Mouse (Mus musculus) thymus, postnatal 4 days (tissue): ENCODE results near the gene Ctdspl.

ENCODE experiments used
- DNase-seq: peaks from one replicate; pipeline ENCODE4 v3.0.0; 2021

Gene Ctdspl

GRCm38 (mm10) chr9:119031038-119031437, 104.8 kb downstream of the Ctdspl start:
- DNase-seq = no peak

- DNase-seq = no peak
Observed at GRCm38 (mm10) chr9:119031772-119032171, 105.5 kb downstream of the Ctdspl start.

DNA sequence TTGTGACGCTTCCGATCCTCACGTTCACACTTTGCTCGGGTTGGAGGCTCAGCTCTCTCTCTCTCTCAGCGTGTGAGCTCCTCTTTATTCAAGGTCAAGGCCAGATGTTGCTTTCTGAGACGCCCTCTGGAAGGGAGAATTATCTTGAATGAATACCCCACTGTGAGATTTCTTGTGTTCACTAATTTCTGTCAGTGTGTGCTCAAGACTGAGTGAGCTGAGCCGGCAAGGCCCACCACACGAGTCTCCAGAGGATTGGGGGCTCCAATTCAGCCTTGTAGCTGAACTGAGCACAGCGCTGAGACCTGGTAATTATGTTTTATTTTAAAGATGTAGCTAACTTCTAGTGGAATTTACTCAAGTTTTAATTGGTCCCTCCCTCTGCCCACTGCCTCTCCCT, 106.3 kb downstream of the Ctdspl start:
- no peak for DNase-seq

DNA sequence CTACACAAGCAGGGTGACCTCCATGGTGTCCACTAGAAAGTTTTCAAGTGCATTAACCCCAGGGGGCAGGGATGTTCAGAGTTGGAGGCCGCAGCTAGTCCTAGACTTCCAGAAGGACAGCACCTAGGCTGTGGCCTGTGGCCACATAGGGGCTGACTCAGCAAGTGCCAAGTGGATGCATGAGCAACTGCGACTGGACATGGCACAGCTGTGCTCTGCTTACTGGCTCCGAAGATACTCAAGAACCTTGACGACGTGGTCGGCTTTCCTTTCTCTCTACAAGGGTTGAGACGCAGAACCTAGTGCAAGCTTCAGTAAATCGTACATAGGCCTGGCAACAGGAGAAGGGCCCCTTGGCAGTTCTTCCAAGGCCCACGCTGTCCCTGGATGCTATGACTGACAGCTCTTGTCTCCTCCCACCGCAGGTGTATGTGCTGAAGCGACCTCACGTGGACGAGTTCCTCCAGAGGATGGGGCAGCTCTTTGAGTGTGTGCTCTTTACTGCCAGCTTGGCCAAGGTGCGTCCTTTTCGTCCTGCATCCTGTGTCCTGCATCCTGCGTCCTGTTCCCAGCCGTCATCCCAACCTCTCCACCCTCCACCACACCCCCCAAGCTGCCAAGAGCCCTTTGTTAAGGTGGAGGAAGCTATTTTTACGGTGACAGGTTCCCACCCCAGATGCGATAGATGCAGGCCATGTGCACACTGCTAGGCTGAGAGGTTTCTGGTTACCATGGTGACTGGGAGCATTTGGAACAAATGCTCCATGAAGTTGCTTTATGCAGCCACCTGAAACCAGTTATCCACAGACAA, 107.1 kb downstream of the Ctdspl start:
- no peak for DNase-seq

DNA sequence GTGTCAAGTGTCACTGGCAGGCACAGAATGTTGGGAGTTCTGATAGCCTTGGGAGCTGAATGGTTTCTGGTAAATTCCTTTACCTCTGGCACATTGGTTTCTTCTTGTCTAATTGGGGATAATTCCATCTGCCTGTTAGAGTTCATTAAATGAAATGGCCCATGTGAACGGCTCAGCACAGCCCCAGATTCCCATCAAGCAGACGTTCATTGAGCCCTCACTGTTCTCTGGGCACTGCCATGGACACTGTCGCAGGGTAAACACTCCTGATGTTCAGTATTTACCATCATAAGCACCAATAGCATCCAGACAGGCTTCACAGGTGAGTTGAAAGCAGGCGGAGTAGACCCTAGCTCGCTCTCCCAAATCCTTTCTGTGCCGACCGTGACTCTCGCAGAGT, 107.8 kb downstream of the Ctdspl start:
- no peak for DNase-seq

DNA sequence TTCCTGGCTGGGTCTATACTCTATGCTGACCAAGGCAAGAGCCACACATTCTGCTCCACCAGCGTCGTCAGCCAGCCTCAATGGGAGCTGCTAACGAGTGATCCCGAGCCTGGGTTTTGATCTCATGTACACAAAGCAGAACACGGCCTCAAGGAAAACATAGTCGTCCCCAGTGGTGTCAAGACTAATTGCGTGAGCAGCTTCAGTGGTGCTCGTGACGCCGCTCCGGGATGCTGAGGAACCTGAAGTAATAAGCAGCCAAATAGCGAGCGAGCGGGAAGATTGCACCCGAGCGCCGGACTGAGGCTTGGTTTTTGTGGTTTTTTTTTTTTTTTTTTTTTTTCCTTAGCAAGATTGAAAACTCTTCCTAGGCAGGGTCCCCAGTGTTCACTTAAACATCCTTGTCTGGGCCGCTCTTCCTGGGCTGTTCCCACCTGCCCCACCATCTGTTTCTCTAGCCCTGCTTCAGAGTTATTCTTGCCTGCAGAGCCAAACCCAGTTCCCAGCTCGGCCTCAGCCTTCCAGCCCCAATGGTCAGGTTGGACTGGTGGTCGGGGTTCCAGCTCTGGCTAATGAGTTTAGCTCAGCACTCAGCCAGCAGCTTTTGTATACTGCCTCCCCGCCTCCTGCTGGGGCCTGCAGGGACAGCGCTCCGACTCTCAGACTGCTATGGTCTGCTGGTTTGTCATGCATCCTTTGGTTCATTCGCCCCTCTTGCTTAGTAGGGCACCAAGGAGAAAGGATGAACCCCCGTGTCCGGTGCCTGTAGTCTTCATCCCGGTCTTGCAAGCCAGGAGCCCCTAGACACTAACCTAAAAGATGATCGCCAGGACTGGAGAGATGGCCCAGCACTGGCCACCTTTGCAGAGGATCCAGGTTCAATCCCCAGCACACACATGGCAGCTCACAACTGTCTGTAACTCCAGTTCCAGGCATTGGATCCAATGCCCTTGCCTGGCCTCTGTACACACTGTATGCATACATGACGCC, 108.7 kb downstream of the Ctdspl start:
- DNase-seq = no peak

GRCm38 (mm10) chr9:119035836-119036235, 109.6 kb downstream of the Ctdspl start:
- no peak for DNase-seq

- no peak for DNase-seq
Observed at GRCm38 (mm10) chr9:119037076-119037730, 111.0 kb downstream of the Ctdspl start.

DNA sequence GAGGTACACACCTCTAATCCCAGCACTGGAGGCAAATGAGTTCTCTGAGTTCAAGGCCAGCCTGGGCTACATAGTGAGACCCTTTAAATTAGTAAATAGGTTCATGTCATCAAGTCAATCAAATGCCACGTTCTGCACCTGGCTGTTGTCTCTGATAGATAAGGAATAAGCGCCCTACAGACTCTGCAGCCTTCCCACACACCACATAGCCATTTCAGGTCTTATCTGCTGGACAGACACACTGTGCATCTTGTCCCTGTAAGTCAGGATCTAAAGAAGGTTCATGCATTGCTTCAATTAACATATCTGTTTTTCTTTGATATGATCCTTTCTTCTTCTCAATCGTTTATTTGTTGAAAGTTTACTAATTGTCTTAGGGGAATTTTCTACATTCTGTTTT, 112.3 kb downstream of the Ctdspl start:
- DNase-seq = no peak

DNA sequence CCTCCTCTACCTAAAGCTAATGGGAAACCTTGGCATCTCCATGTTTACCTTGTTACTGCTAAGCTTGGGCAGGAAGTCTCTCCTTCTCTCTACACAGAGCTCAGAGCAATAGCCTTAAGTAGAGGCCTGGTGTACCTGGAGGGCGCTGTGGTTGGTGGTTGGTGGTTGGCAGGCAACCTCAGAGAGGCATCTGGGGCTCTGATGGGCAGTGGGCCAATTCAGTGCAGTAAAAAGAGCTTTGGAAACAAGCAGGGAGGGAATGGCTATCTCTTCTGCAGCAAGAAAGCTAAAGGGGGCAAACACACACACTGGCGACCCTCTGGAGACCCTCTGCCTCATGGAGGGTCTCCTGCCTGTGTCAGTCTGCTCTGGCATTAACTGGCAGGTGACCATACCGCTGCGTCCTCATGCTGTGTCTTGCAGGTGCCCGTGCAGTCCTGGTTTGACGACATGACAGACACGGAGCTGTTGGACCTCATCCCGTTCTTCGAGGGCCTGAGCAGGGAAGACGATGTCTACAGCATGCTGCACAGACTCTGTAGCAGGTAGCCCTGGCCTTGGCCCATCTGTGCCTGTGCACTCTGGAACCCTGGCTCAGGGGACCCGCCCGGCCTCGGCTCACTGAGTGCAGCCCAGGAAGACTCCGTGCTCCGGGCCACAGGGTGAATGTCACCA, 114.0 kb downstream of the Ctdspl start:
- no peak for DNase-seq

DNA sequence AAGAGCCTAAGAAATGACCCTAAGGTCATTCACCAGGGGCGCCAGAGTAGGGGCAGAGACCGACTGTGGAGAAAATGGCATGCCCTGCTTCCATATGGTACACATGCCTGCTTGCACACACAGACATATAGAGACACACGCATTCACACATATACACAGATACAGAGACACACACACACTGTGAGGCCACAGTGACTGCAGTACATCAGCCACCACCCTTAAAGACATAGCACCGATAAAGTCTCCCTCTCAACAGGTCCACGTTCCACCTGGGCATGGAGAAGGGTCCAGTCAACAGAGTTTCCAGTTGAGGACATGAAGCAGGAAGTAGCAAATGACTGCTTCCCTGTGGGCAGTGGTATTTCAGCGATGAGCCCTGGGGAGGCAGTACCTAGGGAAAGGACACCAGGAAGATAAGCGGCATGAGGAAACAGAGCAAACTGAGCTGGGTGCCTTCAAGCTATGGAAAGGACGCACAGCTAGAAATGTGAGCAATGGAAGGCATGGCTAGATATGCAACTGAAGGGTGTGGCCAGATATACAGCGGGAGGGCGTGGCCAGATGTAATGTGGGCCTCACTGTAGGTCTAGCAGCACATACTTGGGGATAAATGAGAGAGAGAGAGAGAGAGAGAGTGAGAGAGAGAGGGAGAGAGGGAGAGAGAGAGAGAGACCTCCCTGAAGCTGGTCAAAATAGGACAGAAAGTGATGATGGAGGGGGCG, 122.1 kb downstream of the Ctdspl start:
- no peak for DNase-seq

GRCm38 (mm10) chr9:119051158-119051557, 124.9 kb downstream of the Ctdspl start:
- no peak for DNase-seq

DNA sequence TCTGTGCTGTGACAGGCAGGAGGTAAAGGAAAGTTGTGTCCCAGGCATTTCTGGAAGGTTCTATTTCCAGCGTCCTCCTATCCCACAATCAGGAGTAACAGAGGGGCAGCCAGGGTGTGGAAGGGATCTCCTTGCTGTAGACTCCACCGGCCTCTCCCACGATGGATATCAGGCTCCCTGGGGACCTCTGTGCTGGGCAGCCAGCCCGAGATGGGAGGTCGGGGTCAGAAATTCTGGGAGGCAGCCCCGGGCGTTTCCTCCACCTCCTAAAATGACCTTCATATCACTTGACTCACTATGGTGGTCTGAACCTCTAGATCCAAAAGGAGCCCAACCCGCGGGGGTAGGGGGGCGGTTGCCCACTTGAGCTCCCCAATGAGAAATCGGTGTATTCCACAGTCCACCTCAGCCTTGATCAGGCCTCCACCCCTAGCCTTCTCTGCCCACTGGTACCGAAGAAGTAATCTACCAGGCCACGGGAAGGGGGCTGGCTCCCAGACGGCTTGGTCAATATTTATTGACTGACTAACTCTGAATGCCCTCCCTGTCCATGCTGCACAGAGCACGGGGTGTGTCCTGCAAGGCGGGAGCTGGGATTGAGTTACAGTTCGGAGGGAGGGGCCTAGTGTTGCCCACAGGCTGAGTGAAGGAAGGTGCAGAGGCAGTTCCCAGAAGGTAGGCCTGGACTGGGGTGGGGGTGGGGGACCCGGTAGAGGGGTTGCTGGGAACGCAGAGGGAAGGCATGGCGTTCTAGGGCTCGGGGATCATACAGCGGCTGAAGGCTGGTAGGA, 126.1 kb downstream of the Ctdspl start, which contains the start of gene Vill:
Vill (plus strand) TSS at position 625 of the 791 bp plus-strand sequence.
- DNase-seq = no peak

- no peak for DNase-seq
Observed at GRCm38 (mm10) chr9:119053964-119054576, 127.8 kb downstream of the Ctdspl start.

DNA sequence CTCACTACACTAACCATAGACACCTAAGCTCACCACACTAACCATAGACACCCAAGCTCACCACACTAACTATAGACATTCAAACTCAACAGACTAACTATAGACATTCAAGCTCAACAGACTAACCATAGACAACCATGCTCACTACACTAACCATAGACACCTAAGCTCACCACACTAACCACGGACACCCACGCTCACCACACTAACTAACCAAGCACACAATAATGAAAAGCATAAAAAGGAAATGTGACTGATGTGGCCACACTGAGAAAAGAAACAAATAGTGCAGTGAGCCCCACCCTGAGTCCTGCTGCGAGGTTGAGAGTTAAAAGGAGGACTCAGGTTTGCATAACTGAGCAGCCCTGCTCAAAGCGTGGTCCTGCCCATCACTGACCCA, 129.1 kb downstream of the Ctdspl start:
- no peak for DNase-seq

DNA sequence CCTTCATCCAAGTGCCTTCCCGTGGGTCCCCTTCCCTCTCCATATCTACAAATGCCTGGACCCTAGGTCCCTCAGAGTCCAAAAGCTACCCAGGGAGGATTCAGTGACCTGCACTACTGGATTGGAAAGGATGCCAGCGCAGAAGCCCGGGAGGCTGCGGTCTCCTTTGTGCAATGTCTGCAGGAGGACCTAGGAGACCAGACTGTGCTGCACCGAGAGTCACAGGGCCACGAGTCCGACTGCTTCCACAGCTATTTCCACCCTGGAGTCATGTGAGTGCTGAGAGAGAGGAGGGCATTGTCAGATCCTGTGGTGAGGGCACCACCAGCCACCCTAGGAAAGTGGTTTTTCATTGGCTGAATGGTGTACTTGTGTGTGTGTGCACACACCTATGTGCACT, 132.0 kb downstream of the Ctdspl start:
- no peak for DNase-seq

DNA sequence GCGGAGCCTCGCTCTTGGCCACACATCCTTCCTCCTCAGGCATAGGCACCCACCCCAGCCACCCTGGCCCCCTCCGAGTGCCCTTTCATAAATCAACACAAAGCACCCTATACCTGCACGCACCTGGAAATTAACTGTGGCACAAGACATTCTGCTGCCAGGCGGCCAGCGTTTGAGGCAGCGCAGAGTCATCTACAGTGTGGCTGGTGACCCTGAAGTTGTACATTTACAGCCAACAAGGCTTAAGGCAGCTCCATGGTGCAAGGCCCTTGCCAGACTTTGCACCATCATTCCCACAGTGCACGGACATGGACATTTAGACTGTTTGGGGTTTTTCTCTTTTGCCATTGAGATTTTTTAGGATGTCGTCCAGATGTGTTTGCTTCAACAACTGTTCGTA, 134.4 kb downstream of the Ctdspl start:
- no peak for DNase-seq

- DNase-seq = peak; percentile 48
Observed at GRCm38 (mm10) chr9:119063036-119063644, 136.9 kb downstream of the Ctdspl start.

- no peak for DNase-seq
Observed at GRCm38 (mm10) chr9:119064296-119064695, 138.0 kb downstream of the Ctdspl start.

DNA sequence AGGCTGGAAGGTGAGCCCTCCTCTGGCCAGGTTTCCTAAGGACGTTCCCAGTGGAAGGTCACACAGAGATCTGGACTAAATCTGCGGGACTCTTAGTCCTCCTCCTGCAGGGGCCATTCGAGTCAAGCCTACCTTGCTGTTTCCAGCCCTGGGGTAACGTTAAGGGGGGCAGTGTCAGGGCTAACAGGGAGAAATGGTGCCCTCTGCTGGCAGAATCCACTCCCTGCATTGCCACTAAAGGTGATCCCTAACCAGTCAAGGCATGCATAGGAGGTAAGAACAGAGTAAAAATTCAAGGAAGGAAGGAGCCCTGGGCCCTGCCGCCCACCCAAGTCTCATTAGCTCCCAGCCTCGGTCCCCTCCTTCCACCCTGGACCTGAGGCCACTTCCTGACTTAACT, 141.3 kb downstream of the Ctdspl start:
- DNase-seq = peak; percentile 89
